Mouse (Mus musculus): Measurements from ENCODE around the gene Adgrg2. TPM values are rescaled to one million over a fixed set of nuclear protein-coding genes. Genes with fewer than 3 reads are reported as not detected.
A peak's percentile ranks its signal among the peaks of the same experiment; 100 is the strongest.

The Adgrg2 gene
- polyA plus RNA-seq, 1 experiment from 2014 or later = 2.9 TPM

- Histone ChIP-seq H3K9me3 (ENCODE audit: low read length) (no peaks in the 10 kb centered on the region), H3K36me3 (replicated peaks; ENCODE audit: insufficient read depth, low read length) (no peaks in the 10 kb centered on the region), H3K27ac (ENCODE audit: low read depth) (no peak overlapping the region), H3K27me3 (ENCODE audit: insufficient read depth, low read length) (no peaks in the 10 kb centered on the region), H3K4me3 (ENCODE audit: low read depth, low read length) (no peak overlapping the region), H3K4me2 (ENCODE audit: low read depth, low read length) (no peak overlapping the region), H3K9ac (replicated peaks) (no peak overlapping the region), H3K4me1 (ENCODE audit: insufficient read depth) (no peaks in the 10 kb centered on the region)
- peak; percentile 57 for TF ChIP-seq EP300 (IDR thresholded peaks at IDR 0.05; ENCODE audit: low read depth)
- TF ChIP-seq CTCF (IDR thresholded peaks at IDR 0.05; ENCODE audit: low read depth) = no peak
- 48% methylated on average over 5 of the region's 5 CpGs for WGBS (ENCODE audit: insufficient replicate concordance)
- no peak for ATAC-seq
- DNase-seq = no peak
These were observed 106.0 kb downstream of the Adgrg2 start for GRCm38 (mm10) chrX:160496473-160496872.

- Histone ChIP-seq H3K4me3 (ENCODE audit: low read depth, low read length) (no peak overlapping the region), H3K9ac (replicated peaks) (no peak overlapping the region)
- WGBS (ENCODE audit: insufficient replicate concordance) = 71% methylated on average over 3 of the region's 3 CpGs
These were observed 110.6 kb downstream of the Adgrg2 start for GRCm38 (mm10) chrX:160501095-160501494.

GRCm38 (mm10) chrX:160501687-160502047 lies 111.2 kb downstream of the Adgrg2 start:
- H3K4me1 ChIP-seq (ENCODE audit: insufficient read depth) = peaks cover 3% of the 10 kb centered on the region
- DNase-seq (no peak), ATAC-seq (peak; percentile 66)
- peak overlapping the region; percentile 76 for H3K9ac ChIP-seq (replicated peaks)
- 26% methylated on average over 12 of the region's 12 CpGs for WGBS (ENCODE audit: insufficient replicate concordance)
- TF ChIP-seq CTCF (IDR thresholded peaks at IDR 0.05; ENCODE audit: low read depth) (no peak), EP300 (IDR thresholded peaks at IDR 0.05; ENCODE audit: low read depth) (no peak)
- H3K36me3 ChIP-seq (replicated peaks; ENCODE audit: insufficient read depth, low read length) = no peaks in the 10 kb centered on the region
- H3K27me3 ChIP-seq (ENCODE audit: insufficient read depth, low read length) = no peaks in the 10 kb centered on the region
- H3K27ac ChIP-seq (ENCODE audit: low read depth) = 0 out of 2 replicates have a peak overlapping the region, but pooled peaks have one; percentile 88
- peak overlapping the region; percentile 76 for H3K4me2 ChIP-seq (ENCODE audit: low read depth, low read length)
- no peaks in the 10 kb centered on the region for H3K9me3 ChIP-seq (ENCODE audit: low read length)
- H3K4me3 ChIP-seq (ENCODE audit: low read depth, low read length) = peak overlapping the region; percentile 71

More at GRCm38 (mm10) chrX:160501095-160501494, 110.6 kb downstream of the Adgrg2 start:
- Histone ChIP-seq H3K4me2 (ENCODE audit: low read depth, low read length) (no peak overlapping the region), H3K9me3 (ENCODE audit: low read length) (no peaks in the 10 kb centered on the region), H3K36me3 (replicated peaks; ENCODE audit: insufficient read depth, low read length) (no peaks in the 10 kb centered on the region), H3K27me3 (ENCODE audit: insufficient read depth, low read length) (no peaks in the 10 kb centered on the region), H3K4me1 (ENCODE audit: insufficient read depth) (peaks cover 3% of the 10 kb centered on the region), H3K27ac (ENCODE audit: low read depth) (no peak overlapping the region)
- DNase-seq = no peak
- TF ChIP-seq EP300 (IDR thresholded peaks at IDR 0.05; ENCODE audit: low read depth) = no peak
- no peak for TF ChIP-seq CTCF (IDR thresholded peaks at IDR 0.05; ENCODE audit: low read depth)
- no peak for ATAC-seq

- peak within 1 kb of the TSS; percentile 76 for H3K4me2 ChIP-seq (ENCODE audit: low read depth, low read length)
- ATAC-seq = peak; percentile 96
- WGBS (ENCODE audit: insufficient replicate concordance) = 17% methylated on average over 55 of the region's 61 CpGs
- H3K27ac ChIP-seq (ENCODE audit: low read depth) = peak within 1 kb of the TSS; percentile 88
- H3K4me1 ChIP-seq (ENCODE audit: insufficient read depth) = peaks cover 3% of the 10 kb centered on the region
- H3K9me3 ChIP-seq (ENCODE audit: low read length) = no peaks in the 10 kb centered on the region
- 0 out of 2 replicates have a peak, but pooled peaks have one; percentile 13 for TF ChIP-seq EP300 (IDR thresholded peaks at IDR 0.05; ENCODE audit: low read depth)
- peak; percentile 13; the same call in 1 of the 2 replicates for TF ChIP-seq CTCF (IDR thresholded peaks at IDR 0.05; ENCODE audit: low read depth)
- H3K4me3 ChIP-seq (ENCODE audit: low read depth, low read length) = peak within 1 kb of the TSS; percentile 71
- no peaks in the 10 kb centered on the region for H3K36me3 ChIP-seq (replicated peaks; ENCODE audit: insufficient read depth, low read length)
- peak within 1 kb of the TSS; percentile 76 for H3K9ac ChIP-seq (replicated peaks)
- H3K27me3 ChIP-seq (ENCODE audit: insufficient read depth, low read length) = no peaks in the 10 kb centered on the region
- DNase-seq = peak; percentile 90
These were observed 111.9 kb downstream of the Adgrg2 start, which contains the start of gene Phka2 for GRCm38 (mm10) chrX:160502048-160503041. Gene Phka2 (plus strand): TSS chrX:160502166.

- Histone ChIP-seq H3K27ac (ENCODE audit: low read depth) (no peak overlapping the region), H3K4me3 (ENCODE audit: low read depth, low read length) (no peak overlapping the region), H3K27me3 (ENCODE audit: insufficient read depth, low read length) (no peaks in the 10 kb centered on the region), H3K9me3 (ENCODE audit: low read length) (no peaks in the 10 kb centered on the region), H3K9ac (replicated peaks) (no peak overlapping the region), H3K4me2 (ENCODE audit: low read depth, low read length) (no peak overlapping the region), H3K36me3 (replicated peaks; ENCODE audit: insufficient read depth, low read length) (no peaks in the 10 kb centered on the region), H3K4me1 (ENCODE audit: insufficient read depth) (peaks cover 3% of the 10 kb centered on the region; the same call in 1 of the 2 replicates)
- TF ChIP-seq EP300 (IDR thresholded peaks at IDR 0.05; ENCODE audit: low read depth) = no peak
- TF ChIP-seq CTCF (IDR thresholded peaks at IDR 0.05; ENCODE audit: low read depth) = no peak
- WGBS (ENCODE audit: insufficient replicate concordance) = 56% methylated on average over 1 of the region's 1 CpGs
- no peak for DNase-seq
- no peak for ATAC-seq
These were observed 118.6 kb downstream of the Adgrg2 start for GRCm38 (mm10) chrX:160509046-160509445.

GRCm38 (mm10) chrX:160510197-160510596 lies 119.7 kb downstream of the Adgrg2 start:
- ATAC-seq (no peak), DNase-seq (no peak)
- Histone ChIP-seq H3K9me3 (ENCODE audit: low read length) (no peaks in the 10 kb centered on the region), H3K27ac (ENCODE audit: low read depth) (peak overlapping the region; percentile 55; the same call in 1 of the 2 replicates), H3K27me3 (ENCODE audit: insufficient read depth, low read length) (no peaks in the 10 kb centered on the region), H3K9ac (replicated peaks) (no peak overlapping the region), H3K36me3 (replicated peaks; ENCODE audit: insufficient read depth, low read length) (no peaks in the 10 kb centered on the region), H3K4me3 (ENCODE audit: low read depth, low read length) (no peak overlapping the region), H3K4me2 (ENCODE audit: low read depth, low read length) (no peak overlapping the region), H3K4me1 (ENCODE audit: insufficient read depth) (no peaks in the 10 kb centered on the region)
- WGBS (ENCODE audit: insufficient replicate concordance) = 38% methylated on average over 2 of the region's 2 CpGs
- TF ChIP-seq CTCF (IDR thresholded peaks at IDR 0.05; ENCODE audit: low read depth) (no peak), EP300 (IDR thresholded peaks at IDR 0.05; ENCODE audit: low read depth) (no peak)

Data from liver, postnatal 0 days (tissue).